Mouse (Mus musculus) MEL (cell line): ENCODE measurements around the gene Selplg. TPM values are rescaled to one million over a fixed set of nuclear protein-coding genes. Genes with fewer than 3 reads are reported as not detected.

Experiments
- DNase-seq: peaks from one replicate; pipeline ENCODE4 v3.0.0; 2011; ENCODE audit warnings: low read depth, low spot score
- H3K27ac ChIP-seq: 2 replicates; pipeline ENCODE4 v1.5.1; 2012; ENCODE audit warnings: low read depth, mild to moderate bottlenecking, control low read depth, low read length, moderate library complexity; ENCODE audit not compliant: control insufficient read depth
- H3K27me3 ChIP-seq, 2 experiments: fragments of 150-350 bp in 1 of 2; sonication (generic) in 1 of 2; 2 replicates each; pipeline ENCODE4 v1.6.1; 2012; ENCODE audit warnings: low read length in 2 of 2, mild to moderate bottlenecking in 2 of 2, improper control_type of control experiment in 1 of 2, moderate library complexity in 1 of 2; ENCODE audit not compliant: insufficient read depth in 2 of 2, control insufficient read depth in 1 of 2
- H3K36me3 ChIP-seq, 2 experiments: 2 replicates each; pipeline ENCODE4 v1.6.1; 2012 to 2014; ENCODE audit warnings: low read length in 2 of 2, improper control_type of control experiment in 1 of 2, inconsistent platforms in 1 of 2, mild to moderate bottlenecking in 1 of 2; ENCODE audit not compliant: insufficient read depth in 2 of 2, control insufficient read depth in 1 of 2
- H3K4me1 ChIP-seq, 2 experiments: fragments of 150-350 bp in 1 of 2; sonication (generic) in 1 of 2; 2 replicates each; pipeline ENCODE4 v1.6.1; 2012; ENCODE audit warnings: low read length in 2 of 2, improper control_type of control experiment in 1 of 2, mild to moderate bottlenecking in 1 of 2; ENCODE audit not compliant: insufficient read depth in 2 of 2, control insufficient read depth in 1 of 2
- H3K4me3 ChIP-seq, 2 experiments: fragments of 150-350 bp in 1 of 2; sonication (generic) in 1 of 2; 2 replicates each; pipeline ENCODE4 v1.5.1; 2012; ENCODE audit warnings: low read depth in 2 of 2, low read length in 2 of 2, mild to moderate bottlenecking in 2 of 2, moderate library complexity in 2 of 2, control low read depth in 1 of 2, improper control_type of control experiment in 1 of 2; ENCODE audit not compliant: control insufficient read depth in 1 of 2, insufficient read depth in 1 of 2
- H3K79me2 ChIP-seq: 2 replicates; pipeline ENCODE4 v1.6.1; 2012; ENCODE audit warnings: mild to moderate bottlenecking, low read length, moderate library complexity; ENCODE audit not compliant: control insufficient read depth, poor library complexity, insufficient read depth
- H3K9ac ChIP-seq: 2 replicates; pipeline ENCODE4 v1.6.1; 2012; ENCODE audit warnings: low read depth, mild to moderate bottlenecking, control low read depth, low read length, moderate library complexity; ENCODE audit not compliant: control insufficient read depth, poor library complexity, severe bottlenecking
- H3K9me3 ChIP-seq: fragments of 150-350 bp; sonication (generic); replicated peaks from 2 replicates; pipeline ENCODE4 v1.6.1; 2012; ENCODE audit warnings: mild to moderate bottlenecking, low read length, improper control_type of control experiment, moderate library complexity; ENCODE audit not compliant: insufficient read depth
- CHD2 ChIP-seq: IDR thresholded peaks from 2 replicates; pipeline ENCODE4 v1.6.1; 2011; ENCODE audit warnings: low read length, improper control_type of control experiment
- E2F4 ChIP-seq: IDR thresholded peaks from 2 replicates; pipeline ENCODE4 v1.6.1; 2011; ENCODE audit warnings: low read depth, low read length, improper control_type of control experiment, borderline replicate concordance
- ETS1 ChIP-seq: IDR thresholded peaks from 2 replicates; pipeline ENCODE4 v1.6.1; 2012; ENCODE audit warnings: low read depth, mild to moderate bottlenecking, inconsistent platforms, low read length, improper control_type of control experiment, moderate library complexity
- GABPA ChIP-seq: IDR thresholded peaks from 2 replicates; pipeline ENCODE4 v1.6.1; 2012; ENCODE audit warnings: low read depth, mild to moderate bottlenecking, inconsistent platforms, low read length, improper control_type of control experiment, moderate library complexity
- GATA1 ChIP-seq: IDR thresholded peaks from 2 replicates; pipeline ENCODE4 v1.6.1; 2011; ENCODE audit warnings: low read depth, low read length, improper control_type of control experiment
- JUND ChIP-seq: IDR thresholded peaks from 2 replicates; pipeline ENCODE4 v1.6.1; 2011; ENCODE audit warnings: low read depth, mild to moderate bottlenecking, improper control_type of control experiment, low read length
- KAT2A ChIP-seq: conservative IDR thresholded peaks from 2 replicates; pipeline ENCODE4 v1.6.1; 2012; ENCODE audit warnings: low read depth, low read length, improper control_type of control experiment, inconsistent platforms
- MAX ChIP-seq: IDR thresholded peaks from 2 replicates; pipeline ENCODE4 v1.6.1; 2011; ENCODE audit warnings: low read length, improper control_type of control experiment
- MAZ ChIP-seq: IDR thresholded peaks from 2 replicates; pipeline ENCODE4 v1.6.1; 2012; ENCODE audit warnings: low read depth, mild to moderate bottlenecking, inconsistent platforms, low read length, improper control_type of control experiment
- MYC ChIP-seq: IDR thresholded peaks from 2 replicates; pipeline ENCODE4 v1.6.1; 2011; ENCODE audit warnings: low read depth, mild to moderate bottlenecking, low read length, improper control_type of control experiment, moderate library complexity
- NRF1 ChIP-seq: IDR thresholded peaks from 2 replicates; pipeline ENCODE4 v1.6.1; 2014; ENCODE audit warnings: low read depth, mild to moderate bottlenecking, inconsistent platforms, low read length, improper control_type of control experiment, moderate library complexity; ENCODE audit not compliant: poor library complexity, insufficient read depth, severe bottlenecking
- POLR2A ChIP-seq, 2 experiments: IDR thresholded peaks; 2 replicates each; pipeline ENCODE4 v1.6.1; 2011 to 2012; ENCODE audit warnings: low read length in 2 of 2, mild to moderate bottlenecking in 2 of 2, control low read depth in 1 of 2, improper control_type of control experiment in 1 of 2, low read depth in 1 of 2, moderate library complexity in 1 of 2; ENCODE audit not compliant: control insufficient read depth in 1 of 2, insufficient read depth in 1 of 2, poor library complexity in 1 of 2
- RAD21 ChIP-seq: IDR thresholded peaks from 2 replicates; pipeline ENCODE4 v1.6.1; 2011; ENCODE audit warnings: mild to moderate bottlenecking, low read depth, low read length, improper control_type of control experiment
- SMC3 ChIP-seq: IDR thresholded peaks from 2 replicates; pipeline ENCODE4 v1.6.1; 2011; ENCODE audit warnings: low read depth, low read length, improper control_type of control experiment
- TBP ChIP-seq: IDR thresholded peaks from 2 replicates; pipeline ENCODE4 v1.8.0; 2011; ENCODE audit warnings: low read depth, low read length, improper control_type of control experiment
- UBTF ChIP-seq: IDR thresholded peaks from 2 replicates; pipeline ENCODE4 v1.6.1; 2012; ENCODE audit warnings: low read depth, mild to moderate bottlenecking, inconsistent platforms, low read length, improper control_type of control experiment, moderate library complexity, borderline replicate concordance; ENCODE audit not compliant: insufficient read depth
- USF1 ChIP-seq: IDR thresholded peaks from 2 replicates; pipeline ENCODE4 v1.6.1; 2014; ENCODE audit warnings: low read depth, mild to moderate bottlenecking, inconsistent platforms, low read length, improper control_type of control experiment, moderate library complexity
- ZC3H11A ChIP-seq: IDR thresholded peaks from 2 replicates; pipeline ENCODE4 v1.6.1; 2012; ENCODE audit warnings: low read depth, mild to moderate bottlenecking, inconsistent platforms, low read length, improper control_type of control experiment
- ZKSCAN1 ChIP-seq: IDR thresholded peaks from 2 replicates; pipeline ENCODE4 v1.6.1; 2012; ENCODE audit warnings: low read depth, mild to moderate bottlenecking, inconsistent platforms, low read length, improper control_type of control experiment, moderate library complexity
- ZMIZ1 ChIP-seq: IDR thresholded peaks from 2 replicates; pipeline ENCODE4 v1.6.1; 2012; ENCODE audit warnings: low read depth, mild to moderate bottlenecking, inconsistent platforms, low read length, improper control_type of control experiment, moderate library complexity
- polyA plus RNA-seq, 2 experiments: library from polyadenylated mRNA; stranded (reverse) in 1 of 2; unstranded in 1 of 2; fragments of >175 nt in 1 of 2; fragments of >200 nt in 1 of 2; gene quantifications; 2 replicates each; pipeline versions ENCODE4 v1.2.1 to v1.2.4; 2012; ENCODE audit warnings: low replicate concordance in 2 of 2, low read depth in 1 of 2; ENCODE audit not compliant: insufficient read length in 2 of 2, insufficient read depth in 1 of 2, missing spikeins in 1 of 2
- total RNA-seq: library from RNA; depleted of rRNA; stranded (reverse); fragments of 300-350 nt; gene quantifications from 2 replicates; pipeline ENCODE4 v1.2.3, GENCODE M21; 2012

Gene Selplg
- total and polyA plus RNA-seq, 3 experiments: 24.2 to 48.2 TPM; not detected in 1

- H3K79me2 ChIP-seq: no peaks in the 10 kb centered on the region
- no peak for TF ChIP-seq ZMIZ1
- no peak for TF ChIP-seq MAZ
- no peak for TF ChIP-seq KAT2A
- no peak for TF ChIP-seq ETS1
- TF ChIP-seq POLR2A (IDR thresholded peaks at IDR 0.05; ENCODE audit: control insufficient read depth in 1 of 2, insufficient read depth in 1 of 2, low read depth in 1 of 2, low read length in 2 of 2, poor library complexity in 1 of 2): no peak
- TF ChIP-seq, all 39 proteins: peak for 0
- Histone ChIP-seq H3K27me3 (no peaks in the 10 kb centered on the region), H3K36me3 (no peaks in the 10 kb centered on the region; a peak in 1 of 4 replicates), H3K4me3 (no peak overlapping the region), H3K9me3 (no peaks in the 10 kb centered on the region), H3K4me1 (no peaks in the 10 kb centered on the region), H3K27ac (no peak overlapping the region), H3K9ac (no peak overlapping the region)
- DNase-seq: no peak
These were observed 39.6 kb upstream of the Selplg start for GRCm38 (mm10) chr5:113871903-113872548.

GRCm38 (mm10) chr5:113870393-113871040, 38.1 kb upstream of the Selplg start:
- no peaks in the 10 kb centered on the region for H3K9me3 ChIP-seq
- no peaks in the 10 kb centered on the region; a peak in 1 of 4 replicates for H3K36me3 ChIP-seq
- no peaks in the 10 kb centered on the region for H3K4me1 ChIP-seq
- H3K27ac ChIP-seq: no peak overlapping the region
- H3K4me3 ChIP-seq: no peak overlapping the region
- no peaks in the 10 kb centered on the region for H3K27me3 ChIP-seq
- DNase-seq: no peak
- no peaks in the 10 kb centered on the region for H3K79me2 ChIP-seq
- H3K9ac ChIP-seq: no peak overlapping the region
- no peak for TF ChIP-seq NRF1
- TF ChIP-seq SMC3: no peak
- no peak for TF ChIP-seq MAX
- TF ChIP-seq MYC: no peak
- no peak for TF ChIP-seq JUND
- TF ChIP-seq UBTF: no peak
- no peak for TF ChIP-seq ZKSCAN1
- no peak for TF ChIP-seq MAZ
- no peak for TF ChIP-seq RAD21
- no peak for TF ChIP-seq ZC3H11A
- TF ChIP-seq E2F4: no peak
- no peak for TF ChIP-seq GATA1
- no peak for TF ChIP-seq CHD2
- TF ChIP-seq KAT2A: no peak
- TF ChIP-seq USF1: no peak
- no peak for TF ChIP-seq TBP
- no peak for TF ChIP-seq GABPA
- TF ChIP-seq, all 39 proteins: peak for 0
